Mouse (Mus musculus) macrophage (primary cell): ENCODE measurements around the gene Thbs3. TPM values are rescaled to one million over a fixed set of nuclear protein-coding genes. Genes with fewer than 3 reads are reported as not detected.
A peak's percentile ranks its signal among the peaks of the same experiment; 100 is the strongest.

ENCODE experiments used
- H3K27ac ChIP-seq: fragments of 350-480 bp; formaldehyde crosslinking; 2 replicates; pipeline ENCODE4 v1.9.0; 2021
- H3K36me3 ChIP-seq: fragments of 350-480 bp; formaldehyde crosslinking; 2 replicates; pipeline ENCODE4 v1.9.0; 2021; ENCODE audit errors: inconsistent target
- H3K4me3 ChIP-seq: fragments of 350-480 bp; formaldehyde crosslinking; 2 replicates; pipeline ENCODE4 v1.9.0; 2021; ENCODE audit errors: inconsistent target
- H3K79me2 ChIP-seq: fragments of 350-480 bp; formaldehyde crosslinking; 2 replicates; pipeline ENCODE4 v1.9.0; 2021; ENCODE audit errors: inconsistent target
- WGBS: methylation state at CpG from one replicate; pipeline ENCODE4 v1.1.7; 2026; ENCODE audit warnings: inconsistent platforms; ENCODE audit not compliant: missing documents; 5-methylcytosine and 5-hydroxymethylcytosine counted together
- polyA plus RNA-seq: library from polyadenylated mRNA; stranded (reverse); fragments of 250-400 nt; gene quantifications from 3 replicates; pipeline ENCODE4 v1.2.4, GENCODE M21; 2018; ENCODE audit warnings: inconsistent platforms
- total RNA-seq, 78 experiments: library from RNA; depleted of rRNA; stranded (reverse); fragments of 250-400 nt; gene quantifications; 1 replicate in 9 of 78; 2 replicates in 24 of 78; 3 replicates in 43 of 78; 4 replicates in 2 of 78; pipeline ENCODE4 v1.2.4; 2018; ENCODE audit warnings: inconsistent platforms in 56 of 78

Thbs3 gene
- total RNA-seq (2018; cell fraction: chromatin; rRNA removed), result 1 to 10 TPM in 24 of 26 experiments, under 1 TPM in 2; 0.68 to 10.0 (median 3.3) TPM
- under 1 TPM in 18 of 26 experiments, not detected in 8; 0.05 to 0.68 (median 0.23) TPM for total RNA-seq (2018; cell fraction: cytosol; rRNA removed)
- total RNA-seq (2018; cell fraction: nucleus; rRNA removed), result 1 to 10 TPM in 16 of 26 experiments, under 1 TPM in 10; 0.31 to 4.4 (median 1.5) TPM
- 0.17 to 0.68 TPM (median 0.34 TPM) in 3 replicates for polyA plus RNA-seq

GRCm38 (mm10) chr3:89214681-89215411 lies at the start of gene Thbs3:
Gene Thbs3, plus strand, starts transcription at chr3:89215180.
- peak within 1 kb of the TSS; percentile 14 for H3K4me3 ChIP-seq
- WGBS, result 9% methylated on average over 16 of the region's 19 CpGs

DNA sequence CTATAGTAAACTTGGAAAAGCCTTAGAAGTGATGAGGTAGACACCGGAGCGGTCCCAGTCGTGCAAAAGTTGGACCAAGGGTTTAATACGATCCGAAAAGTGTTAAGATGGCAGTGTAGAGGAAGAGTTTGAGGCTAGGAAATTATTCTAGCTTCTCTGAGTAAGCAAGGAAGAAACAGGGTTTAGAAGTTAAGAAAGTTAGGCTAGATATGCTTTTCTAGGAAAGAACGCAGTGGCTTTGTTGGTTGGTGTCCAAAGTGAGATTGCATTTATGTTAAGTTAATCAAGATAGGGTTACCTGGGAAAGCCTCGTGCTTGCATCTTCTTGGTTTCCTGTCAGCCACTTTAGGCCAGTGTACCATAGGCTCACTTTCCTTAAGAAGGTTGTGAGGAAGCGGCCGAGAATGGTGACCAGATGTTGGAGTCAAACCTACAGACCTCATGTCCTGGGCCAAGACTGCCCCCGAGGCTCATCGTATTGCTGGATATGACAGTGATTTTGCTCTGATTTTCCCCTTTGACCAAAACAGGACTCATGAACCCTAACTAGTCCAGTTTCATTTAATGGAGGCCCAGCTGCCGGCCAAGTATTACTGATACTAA lies 49.6 kb upstream of the Thbs3 start:
- peaks cover 33% of the 10 kb centered on the region for H3K36me3 ChIP-seq
- peak overlapping the region; percentile 79 for H3K4me3 ChIP-seq
- H3K79me2 ChIP-seq, result peaks cover 30% of the 10 kb centered on the region
- peak overlapping the region; percentile 48 for H3K27ac ChIP-seq
- 24% methylated on average over 12 of the region's 12 CpGs for WGBS

More at GRCm38 (mm10) chr3:89214681-89215411, at the start of gene Thbs3:
- Histone ChIP-seq H3K27ac (no peak within 1 kb of the TSS), H3K79me2 (peaks cover 16% of the 10 kb centered on the region), H3K36me3 (no peaks in the 10 kb centered on the region; the same call in 1 of the 2 replicates)

- no peak overlapping the region for H3K4me3 ChIP-seq
- 96% methylated on average over 19 of the region's 19 CpGs for WGBS
These were observed 48.0 kb upstream of the Thbs3 start for GRCm38 (mm10) chr3:89166945-89167344.

GRCm38 (mm10) chr3:89174844-89175243 lies 40.1 kb upstream of the Thbs3 start:
- peaks cover 19% of the 10 kb centered on the region for H3K79me2 ChIP-seq
- peaks cover 66% of the 10 kb centered on the region for H3K36me3 ChIP-seq
- H3K27ac ChIP-seq, result no peak overlapping the region
- no peak overlapping the region for H3K4me3 ChIP-seq
- 95% methylated on average over 11 of the region's 11 CpGs for WGBS

More at GRCm38 (mm10) chr3:89166945-89167344, 48.0 kb upstream of the Thbs3 start:
- peaks cover 43% of the 10 kb centered on the region for H3K36me3 ChIP-seq
- H3K27ac ChIP-seq, result no peak overlapping the region
- H3K79me2 ChIP-seq, result peaks cover 30% of the 10 kb centered on the region

- no peak overlapping the region for H3K4me3 ChIP-seq
- H3K27ac ChIP-seq, result no peak overlapping the region
- H3K36me3 ChIP-seq, result peaks cover 66% of the 10 kb centered on the region
- peaks cover 19% of the 10 kb centered on the region for H3K79me2 ChIP-seq
- 96% methylated on average over 10 of the region's 10 CpGs for WGBS
These were observed 39.4 kb upstream of the Thbs3 start for GRCm38 (mm10) chr3:89175544-89175943.

GRCm38 (mm10) chr3:89176421-89176820 lies 38.6 kb upstream of the Thbs3 start:
- H3K27ac ChIP-seq, result no peak overlapping the region
- H3K79me2 ChIP-seq, result peaks cover 19% of the 10 kb centered on the region
- H3K36me3 ChIP-seq, result peaks cover 70% of the 10 kb centered on the region
- H3K4me3 ChIP-seq, result no peak overlapping the region
- WGBS, result 92% methylated on average over 7 of the region's 7 CpGs

- H3K36me3 ChIP-seq, result peaks cover 66% of the 10 kb centered on the region
- under 1% methylated on average over 43 of the region's 43 CpGs for WGBS
- peak within 1 kb of the TSS; percentile 71 for H3K27ac ChIP-seq
- peak within 1 kb of the TSS; percentile 86 for H3K4me3 ChIP-seq
- H3K79me2 ChIP-seq, result peaks cover 19% of the 10 kb centered on the region
These were observed 37.5 kb upstream of the Thbs3 start, which contains the start of gene Scamp3 for GRCm38 (mm10) chr3:89177242-89178106. Gene Scamp3, plus strand, starts transcription at chr3:89177473.

- Histone ChIP-seq H3K4me3 (peak overlapping the region; percentile 86), H3K79me2 (peaks cover 19% of the 10 kb centered on the region), H3K27ac (peak overlapping the region; percentile 71), H3K36me3 (peaks cover 61% of the 10 kb centered on the region)
- 8% methylated on average over 6 of the region's 6 CpGs for WGBS
These were observed 36.9 kb upstream of the Thbs3 start for GRCm38 (mm10) chr3:89178107-89178385.

- Histone ChIP-seq H3K27ac (no peak overlapping the region), H3K79me2 (peaks cover 19% of the 10 kb centered on the region), H3K4me3 (no peak overlapping the region), H3K36me3 (peaks cover 51% of the 10 kb centered on the region)
- WGBS, result 95% methylated on average over 11 of the region's 11 CpGs
These were observed 35.9 kb upstream of the Thbs3 start for GRCm38 (mm10) chr3:89179056-89179455.

GRCm38 (mm10) chr3:89181749-89182500 lies 33.1 kb upstream of the Thbs3 start:
- H3K4me3 ChIP-seq, result no peak overlapping the region
- peaks cover 19% of the 10 kb centered on the region for H3K79me2 ChIP-seq
- H3K27ac ChIP-seq, result peak overlapping the region; percentile 1; the same call in 1 of the 2 replicates
- WGBS, result 90% methylated on average over 26 of the region's 27 CpGs
- H3K36me3 ChIP-seq, result peaks cover 26% of the 10 kb centered on the region

DNA sequence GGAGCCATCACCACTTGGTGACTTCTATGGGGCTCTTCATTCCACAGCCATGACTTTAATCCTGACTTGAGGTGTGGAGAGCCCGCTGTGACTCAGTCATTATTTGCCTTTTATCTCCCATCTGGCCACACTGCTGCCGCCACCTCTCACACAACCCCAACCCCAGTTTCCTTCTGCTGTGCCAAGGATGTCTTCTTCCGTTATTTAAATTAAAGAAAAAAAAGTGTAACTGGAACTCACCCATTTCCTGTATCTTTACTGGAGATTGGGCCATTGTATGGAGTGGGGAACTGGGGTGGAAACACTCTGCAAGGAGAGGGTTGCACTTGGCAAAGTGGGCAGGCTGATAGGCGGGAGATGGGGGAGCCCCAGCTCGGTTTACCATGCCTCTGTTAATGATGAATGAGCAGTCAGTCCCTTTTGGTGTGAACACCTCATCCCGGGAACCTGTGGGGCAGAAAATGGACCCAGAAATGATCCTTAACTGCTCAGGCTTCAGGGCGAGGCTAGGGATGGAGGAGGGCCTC lies 32.4 kb upstream of the Thbs3 start:
- peaks cover 26% of the 10 kb centered on the region for H3K36me3 ChIP-seq
- peaks cover 19% of the 10 kb centered on the region for H3K79me2 ChIP-seq
- 19% methylated on average over 7 of the region's 7 CpGs for WGBS
- H3K27ac ChIP-seq, result peak overlapping the region; percentile 42
- H3K4me3 ChIP-seq, result peak overlapping the region; percentile 53

DNA sequence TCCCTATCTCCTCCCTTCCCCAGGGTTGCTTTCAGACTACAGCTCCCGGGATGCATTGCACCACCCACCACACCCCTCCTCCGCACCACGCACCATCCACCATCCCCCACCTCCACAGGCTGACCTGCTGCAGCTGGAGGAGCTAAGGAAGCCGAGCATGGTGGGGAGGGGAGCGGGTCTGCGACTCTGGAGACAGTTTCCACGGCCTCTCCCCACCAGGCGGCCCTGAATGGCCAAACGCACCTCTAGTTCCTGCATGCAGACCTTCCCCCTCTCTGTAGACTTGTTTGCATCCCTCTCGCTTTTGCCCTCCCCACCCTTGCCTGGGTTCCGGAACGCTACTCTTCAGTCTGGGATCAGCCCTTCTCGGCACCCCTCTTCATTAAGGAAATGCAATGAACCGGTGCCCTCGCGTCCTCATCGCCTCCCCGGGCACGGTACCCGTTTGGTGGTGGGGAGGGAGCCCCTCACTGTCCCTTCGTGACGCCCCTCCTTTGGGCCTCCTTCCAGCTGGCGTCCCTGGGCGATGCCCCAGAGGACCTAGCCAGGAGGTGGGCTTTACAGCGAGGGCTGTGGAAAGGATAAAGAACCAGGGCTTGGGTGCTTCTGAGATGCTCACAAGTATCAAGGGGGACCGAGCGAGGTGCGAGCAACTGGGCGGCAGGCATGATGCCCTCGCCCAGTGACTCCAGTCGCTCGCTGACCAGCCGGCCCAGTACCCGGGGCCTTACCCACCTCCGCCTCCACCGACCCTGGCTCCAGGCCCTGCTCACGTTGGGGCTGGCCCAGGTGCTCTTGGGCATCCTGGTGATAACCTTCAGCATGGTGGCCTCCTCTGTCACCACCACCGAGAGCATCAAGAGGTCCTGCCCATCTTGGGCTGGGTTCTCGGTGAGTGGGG lies 31.7 kb upstream of the Thbs3 start, which contains the start of gene Fam189b:
Gene Fam189b (plus strand): TSS at position 86 of the 901 bp plus-strand sequence.
- WGBS, result 15% methylated on average over 35 of the region's 39 CpGs
- peak within 1 kb of the TSS; percentile 42 for H3K27ac ChIP-seq
- peaks cover 26% of the 10 kb centered on the region for H3K36me3 ChIP-seq
- H3K4me3 ChIP-seq, result peak within 1 kb of the TSS; percentile 53
- H3K79me2 ChIP-seq, result peaks cover 12% of the 10 kb centered on the region

- no peak overlapping the region for H3K27ac ChIP-seq
- H3K79me2 ChIP-seq, result peaks cover 6% of the 10 kb centered on the region
- H3K4me3 ChIP-seq, result peak overlapping the region; percentile 53; the same call in 1 of the 2 replicates
- WGBS, result 82% methylated on average over 5 of the region's 6 CpGs
- H3K36me3 ChIP-seq, result peaks cover 26% of the 10 kb centered on the region
These were observed 31.0 kb upstream of the Thbs3 start for GRCm38 (mm10) chr3:89183959-89184315.
